Mouse (Mus musculus) midbrain, embryonic 14.5 days (tissue): ENCODE measurements around the gene Hspe1. TPM values are rescaled to one million over a fixed set of nuclear protein-coding genes. Genes with fewer than 3 reads are reported as not detected.
"Not testable (repeated sequence)": the region's sequence is repeated elsewhere in the genome, so short reads cannot be mapped to it uniquely, and the experiment has no call there.

Experiments
- ATAC-seq: fragments of 200-750 bp; cut with Nextera tagmentation; 2 replicates; pipeline ENCODE4 v1.8.0; 2017; ENCODE audit warnings: moderate number of reproducible peaks, moderate library complexity; ENCODE audit not compliant: low FRiP score, low TSS enrichment
- DNase-seq: peaks from one replicate; pipeline ENCODE4 v3.0.0-alpha.2; 2015
- H3K27ac ChIP-seq: fragments of 300-500 bp; sonication (generic); replicated peaks from 2 replicates; pipeline ENCODE4 v1.5.1; 2014; ENCODE audit warnings: mild to moderate bottlenecking, low read depth, low read length, moderate library complexity
- H3K27me3 ChIP-seq: fragments of 300-500 bp; sonication (generic); 2 replicates; pipeline ENCODE4 v1.6.1; 2014; ENCODE audit warnings: low read length, control low read depth, mixed read lengths; ENCODE audit not compliant: control insufficient read depth, insufficient read depth
- H3K36me3 ChIP-seq: fragments of 300-500 bp; sonication (generic); 2 replicates; pipeline ENCODE4 v1.6.1; 2014; ENCODE audit warnings: low read length, control low read depth; ENCODE audit not compliant: control insufficient read depth, insufficient read depth
- H3K4me1 ChIP-seq: fragments of 300-500 bp; sonication (generic); 2 replicates; pipeline ENCODE4 v1.6.1; 2014; ENCODE audit warnings: mild to moderate bottlenecking, antibody characterized with exemption, low read length, control low read depth; ENCODE audit not compliant: control insufficient read depth, insufficient read depth
- H3K4me2 ChIP-seq: fragments of 300-500 bp; sonication (generic); 2 replicates; pipeline ENCODE4 v1.6.1; 2014; ENCODE audit warnings: mild to moderate bottlenecking, low read length, moderate library complexity
- H3K4me3 ChIP-seq: fragments of 300-500 bp; sonication (generic); replicated peaks from 2 replicates; pipeline ENCODE4 v1.5.1; 2014; ENCODE audit warnings: low read depth, low read length
- H3K9ac ChIP-seq: fragments of 300-500 bp; sonication (generic); replicated peaks from 2 replicates; pipeline ENCODE4 v1.6.1; 2014; ENCODE audit warnings: mild to moderate bottlenecking, low read length, moderate library complexity
- H3K9me3 ChIP-seq: fragments of 300-500 bp; sonication (generic); 2 replicates; pipeline ENCODE4 v1.6.1; 2016; ENCODE audit warnings: low read length, control low read depth, mixed read lengths; ENCODE audit not compliant: control insufficient read depth
- WGBS: fragments of 180-500 bp; shearing (Covaris S2); extraction: QIAGEN DNeasy Blood & Tissue Kit; methylation state at CpG from one replicate; pipeline ENCODE4 v1.1.7; 2014; 5-methylcytosine and 5-hydroxymethylcytosine counted together
- polyA plus RNA-seq: library from polyadenylated mRNA; unstranded; fragments of >200 nt; fragmentation: Nextera tagmentation; extraction: Ambion mirVana; gene quantifications from 2 replicates; pipeline ENCODE4 v1.2.1, GENCODE M21; 2014

Hspe1 gene
- polyA plus RNA-seq, 1 experiment from 2014 or later: 255 TPM

DNA sequence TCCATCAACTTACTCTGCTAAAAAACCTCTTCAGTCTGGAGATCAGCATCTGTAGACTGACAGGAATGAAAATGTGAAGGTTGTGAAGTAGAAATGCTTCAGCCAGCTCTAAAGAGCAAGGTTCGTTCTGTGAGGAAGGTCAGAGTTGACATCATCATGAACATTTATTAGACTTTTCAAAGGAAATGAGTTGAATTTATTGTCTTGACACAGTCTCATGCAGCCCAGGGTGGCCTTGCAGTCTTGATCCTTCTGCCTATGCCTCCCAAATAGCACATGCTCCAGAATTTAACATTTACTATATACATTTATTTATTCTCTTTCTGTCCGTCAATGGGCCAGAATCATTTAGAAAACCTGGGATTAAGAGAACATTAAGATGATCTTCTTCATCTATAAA is 35.6 kb downstream of the Hspe1 start:
- H3K4me1 ChIP-seq: no peaks in the 10 kb centered on the region
- no peak for DNase-seq
- no peak overlapping the region for H3K27ac ChIP-seq
- ATAC-seq: no peak
- H3K36me3 ChIP-seq: no peaks in the 10 kb centered on the region
- no peak overlapping the region for H3K9ac ChIP-seq
- H3K4me3 ChIP-seq: no peak overlapping the region
- no peak overlapping the region for H3K4me2 ChIP-seq
- no peaks in the 10 kb centered on the region for H3K27me3 ChIP-seq
- 94% methylated on average over 2 of the region's 2 CpGs for WGBS
- no peaks in the 10 kb centered on the region for H3K9me3 ChIP-seq

DNA sequence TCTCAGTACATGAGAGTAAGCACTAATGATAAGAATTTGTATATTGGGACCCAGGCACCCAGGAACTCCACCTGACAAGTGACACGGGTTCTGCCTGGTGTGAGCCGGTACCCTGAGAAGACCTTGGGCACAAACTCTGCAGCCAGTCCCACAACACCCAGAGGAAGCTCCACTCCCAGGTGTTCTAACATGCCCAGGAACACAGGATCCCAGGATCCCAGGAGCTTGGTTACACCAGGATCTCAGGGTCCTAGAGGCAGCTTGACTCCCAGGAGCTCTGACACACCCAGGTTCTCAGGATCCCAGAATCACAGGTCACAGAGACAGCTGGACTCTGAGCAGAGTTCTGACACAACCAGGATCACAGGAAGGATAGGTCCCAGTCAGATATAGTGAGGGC is 36.2 kb downstream of the Hspe1 start:
- ATAC-seq, H3K4me1 ChIP-seq, DNase-seq, H3K36me3 ChIP-seq, H3K9me3 ChIP-seq, H3K4me3 ChIP-seq, H3K27me3 ChIP-seq, H3K27ac ChIP-seq, H3K9ac ChIP-seq, H3K4me2 ChIP-seq: not testable (repeated sequence)
- 97% methylated on average over 2 of the region's 2 CpGs for WGBS

DNA sequence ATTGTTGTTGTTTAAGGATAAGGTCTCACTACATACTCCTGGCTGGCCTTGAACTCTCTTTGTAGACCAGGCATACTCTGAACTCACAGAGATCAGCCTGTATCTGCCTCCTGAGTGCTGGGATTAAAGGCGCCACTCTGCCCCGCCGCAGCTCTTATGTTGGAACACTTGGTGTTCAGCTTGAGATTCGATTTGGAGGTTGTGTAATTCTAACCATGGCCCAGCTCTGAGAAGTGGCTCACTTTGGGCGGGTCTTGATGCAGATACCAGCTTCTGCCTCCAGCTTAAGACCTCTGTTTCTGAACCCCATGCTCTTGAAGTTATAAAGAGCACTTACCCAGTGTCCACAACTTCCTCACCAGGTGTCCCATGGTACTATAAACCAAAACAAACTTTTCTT is 41.8 kb downstream of the Hspe1 start:
- no peak for DNase-seq
- Histone ChIP-seq H3K4me1 (peaks cover 25% of the 10 kb centered on the region), H3K9ac (no peak overlapping the region), H3K9me3 (no peaks in the 10 kb centered on the region), H3K4me2 (no peak overlapping the region), H3K36me3 (no peaks in the 10 kb centered on the region), H3K27me3 (no peaks in the 10 kb centered on the region), H3K27ac (no peak overlapping the region), H3K4me3 (no peak overlapping the region)
- ATAC-seq: no peak
- 93% methylated on average over 5 of the region's 5 CpGs for WGBS

DNA sequence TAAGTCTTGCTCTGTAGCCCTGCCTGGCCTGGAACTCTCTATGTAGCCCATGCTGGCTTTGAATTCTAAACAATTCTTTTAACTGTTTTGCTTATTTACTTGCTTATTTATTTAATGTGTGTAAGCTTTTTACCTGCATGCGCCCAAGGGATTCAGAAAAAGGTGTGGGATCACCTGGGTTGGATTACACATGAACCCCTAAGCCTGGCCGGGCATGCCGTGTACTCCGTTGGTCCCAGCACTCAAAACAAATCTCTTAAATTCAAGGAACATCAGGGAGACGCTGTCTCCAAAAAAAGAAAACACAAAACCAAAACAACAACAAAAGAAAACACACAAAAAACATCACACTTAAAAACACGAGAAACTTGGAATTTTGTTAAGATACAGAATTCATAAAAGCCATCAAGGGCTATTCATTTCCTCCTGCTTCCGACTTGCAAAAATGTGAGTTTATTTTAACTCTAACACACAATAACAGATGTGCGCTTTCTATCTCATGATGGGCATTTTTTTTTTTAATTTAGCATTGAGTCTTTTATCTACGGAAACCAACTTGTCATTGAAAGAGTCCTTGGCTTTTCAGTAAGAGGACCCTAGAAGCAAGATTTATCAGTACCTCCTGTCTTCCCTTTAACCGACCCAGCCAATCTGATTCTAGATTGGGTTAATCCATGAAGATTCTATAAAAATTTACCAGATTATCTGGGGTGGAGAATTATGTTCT is 42.4 kb downstream of the Hspe1 start:
- peak overlapping the region; percentile 79 for H3K4me2 ChIP-seq
- no peaks in the 10 kb centered on the region for H3K27me3 ChIP-seq
- no peak for ATAC-seq
- H3K9me3 ChIP-seq: no peaks in the 10 kb centered on the region
- H3K27ac ChIP-seq: peak overlapping the region; percentile 98
- peaks cover 25% of the 10 kb centered on the region for H3K4me1 ChIP-seq
- DNase-seq: no peak
- H3K36me3 ChIP-seq: no peaks in the 10 kb centered on the region
- H3K4me3 ChIP-seq: peak overlapping the region; percentile 99
- WGBS: 69% methylated on average over 10 of the region's 10 CpGs
- H3K9ac ChIP-seq: peak overlapping the region; percentile 97

DNA sequence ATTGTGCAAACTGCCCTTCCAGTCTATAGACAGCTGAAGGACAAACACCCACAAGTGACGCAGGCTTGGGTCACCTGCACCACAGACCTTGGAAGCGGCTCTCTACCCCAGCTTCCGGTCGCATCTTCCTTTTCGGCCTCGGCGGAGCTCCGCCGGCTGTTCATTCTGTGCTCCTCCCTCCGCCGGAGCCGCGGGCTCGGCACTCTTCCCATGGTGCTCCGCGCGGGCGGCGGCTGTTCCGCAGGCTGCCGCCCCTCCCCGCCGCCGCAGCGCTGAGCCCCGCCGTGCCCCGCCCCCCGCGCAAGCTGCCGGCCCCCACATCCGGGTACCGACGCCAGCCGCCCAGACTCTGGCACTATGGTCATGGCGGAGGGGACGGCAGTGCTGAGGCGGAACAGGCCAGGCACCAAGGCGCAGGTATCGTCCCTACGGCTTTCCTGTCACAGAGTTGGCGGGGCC is 43.0 kb downstream of the Hspe1 start, which contains the start of gene Mob4:
Gene Mob4, plus strand, starts transcription at position 289 of the 459 bp plus-strand sequence.
- peak within 1 kb of the TSS; percentile 98 for H3K27ac ChIP-seq
- peak within 1 kb of the TSS; percentile 97 for H3K9ac ChIP-seq
- WGBS: under 1% methylated on average over 41 of the region's 42 CpGs
- DNase-seq (peak; percentile 98), ATAC-seq (peak; percentile 97)
- H3K36me3 ChIP-seq: no peaks in the 10 kb centered on the region
- peak within 1 kb of the TSS; percentile 79 for H3K4me2 ChIP-seq
- H3K27me3 ChIP-seq: no peaks in the 10 kb centered on the region
- H3K4me1 ChIP-seq: peaks cover 25% of the 10 kb centered on the region
- no peaks in the 10 kb centered on the region for H3K9me3 ChIP-seq
- H3K4me3 ChIP-seq: peak within 1 kb of the TSS; percentile 99

DNA sequence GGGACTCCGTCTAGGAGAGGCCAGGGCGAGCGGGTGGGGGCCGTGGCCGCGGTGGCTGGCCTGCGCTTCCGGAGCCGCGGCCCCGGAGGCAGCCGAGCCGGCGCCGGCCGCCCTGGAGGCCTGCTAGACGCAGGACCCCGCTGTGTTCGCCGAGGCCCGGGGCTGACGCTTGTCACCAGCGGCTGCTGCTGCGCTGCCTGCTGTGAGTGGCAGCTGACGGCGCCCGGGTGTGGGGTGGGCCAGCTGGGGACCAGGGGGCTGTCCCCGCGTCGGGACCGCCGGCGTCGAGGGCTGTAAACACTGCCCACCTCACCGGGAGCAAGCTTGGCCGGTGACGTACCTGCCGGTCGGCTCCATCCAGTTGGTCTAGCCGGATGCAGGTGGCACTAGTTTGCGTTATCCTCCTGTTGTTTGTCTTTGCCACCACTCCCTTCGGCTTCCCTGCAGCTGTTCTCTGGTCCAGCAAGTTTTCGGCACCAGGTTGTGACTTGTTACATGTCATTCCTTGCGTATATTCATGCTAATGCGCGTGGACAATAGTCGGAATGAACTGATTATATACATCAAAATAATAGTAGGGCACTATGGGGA is 43.6 kb downstream of the Hspe1 start:
- ATAC-seq (peak; percentile 86), DNase-seq (no peak)
- WGBS: under 1% methylated on average over 47 of the region's 47 CpGs
- Histone ChIP-seq H3K4me3 (peak overlapping the region; percentile 99), H3K9me3 (no peaks in the 10 kb centered on the region), H3K27ac (peak overlapping the region; percentile 98), H3K9ac (peak overlapping the region; percentile 97), H3K27me3 (no peaks in the 10 kb centered on the region), H3K4me1 (peaks cover 25% of the 10 kb centered on the region), H3K4me2 (peak overlapping the region; percentile 79), H3K36me3 (no peaks in the 10 kb centered on the region)

DNA sequence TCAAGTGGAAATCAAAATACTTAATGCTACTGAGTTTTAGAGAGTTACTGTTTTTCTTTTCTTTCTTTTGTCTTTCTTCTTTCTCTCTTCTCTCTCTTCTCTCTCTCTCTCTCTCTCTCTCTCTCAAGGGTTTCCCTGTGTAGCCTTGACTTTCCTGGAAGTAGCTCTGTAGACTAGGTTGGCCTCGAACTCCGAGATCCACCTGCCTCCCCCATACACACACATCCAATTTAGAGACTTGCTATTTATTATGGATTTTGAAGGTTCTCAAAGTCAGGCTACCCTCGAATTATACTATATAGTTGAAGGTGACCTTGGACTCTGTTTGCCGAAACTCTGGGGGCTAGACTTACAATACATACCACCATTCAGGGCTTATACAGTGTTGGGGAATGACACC is 44.4 kb downstream of the Hspe1 start:
- no peaks in the 10 kb centered on the region for H3K9me3 ChIP-seq
- peak overlapping the region; percentile 79 for H3K4me2 ChIP-seq
- peak overlapping the region; percentile 99 for H3K4me3 ChIP-seq
- H3K36me3 ChIP-seq: 0 out of 2 replicates have a peak, but pooled peaks cover 1% of the 10 kb centered on the region
- no peak overlapping the region for H3K27ac ChIP-seq
- peak overlapping the region; percentile 97; the same call in 1 of the 2 replicates for H3K9ac ChIP-seq
- DNase-seq (no peak), ATAC-seq (no peak)
- 74% methylated on average over 4 of the region's 4 CpGs for WGBS
- no peaks in the 10 kb centered on the region for H3K27me3 ChIP-seq
- peaks cover 25% of the 10 kb centered on the region for H3K4me1 ChIP-seq

DNA sequence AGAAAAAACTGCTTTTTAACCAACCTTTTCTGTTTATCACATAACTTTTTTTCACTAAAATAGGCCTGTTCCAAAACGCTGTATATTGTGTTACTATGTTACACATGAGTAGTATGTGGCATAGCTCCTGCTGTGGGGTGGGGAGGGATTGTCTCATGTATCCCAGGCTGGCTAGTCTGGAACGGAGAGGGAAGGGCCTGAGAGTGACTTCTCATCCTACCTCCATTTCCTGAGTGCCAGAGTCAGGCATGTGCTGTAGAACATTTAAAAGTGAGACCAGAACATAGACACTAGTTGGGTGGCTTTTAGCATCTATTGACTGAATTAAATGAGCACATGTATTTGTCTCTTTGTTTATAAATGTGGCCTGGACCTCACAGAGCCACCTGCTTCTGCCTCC is 45.2 kb downstream of the Hspe1 start:
- WGBS: 79% methylated on average over 2 of the region's 2 CpGs
- H3K4me1 ChIP-seq: peaks cover 25% of the 10 kb centered on the region
- ATAC-seq (no peak), DNase-seq (no peak)
- H3K27ac ChIP-seq: no peak overlapping the region
- no peaks in the 10 kb centered on the region for H3K9me3 ChIP-seq
- no peak overlapping the region for H3K4me2 ChIP-seq
- no peak overlapping the region for H3K4me3 ChIP-seq
- H3K9ac ChIP-seq: no peak overlapping the region
- no peaks in the 10 kb centered on the region for H3K27me3 ChIP-seq
- peaks cover 6% of the 10 kb centered on the region; the same call in 1 of the 2 replicates for H3K36me3 ChIP-seq

DNA sequence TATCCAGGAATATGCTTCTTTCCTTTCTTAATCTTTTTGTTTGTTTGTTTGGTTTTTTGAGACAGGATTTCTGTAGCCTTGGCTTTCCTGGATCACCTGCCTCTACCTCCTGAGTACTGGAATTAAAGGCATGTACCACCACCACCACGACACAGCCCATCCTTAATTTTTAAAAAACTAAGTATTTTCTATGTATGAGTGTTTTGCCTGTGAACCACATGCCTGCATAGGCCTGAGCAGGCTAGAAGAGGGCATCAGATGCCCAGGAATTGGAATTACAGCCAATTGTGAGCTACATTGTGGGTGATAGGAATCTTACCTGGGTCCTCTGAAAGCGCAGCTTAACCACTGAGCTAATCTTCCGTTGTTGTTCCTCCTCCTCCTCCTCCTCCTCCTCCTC is 46.4 kb downstream of the Hspe1 start:
- Histone ChIP-seq H3K9ac (no peak overlapping the region), H3K27ac (no peak overlapping the region), H3K4me1 (peaks cover 25% of the 10 kb centered on the region), H3K9me3 (no peaks in the 10 kb centered on the region), H3K4me2 (no peak overlapping the region), H3K36me3 (peaks cover 8% of the 10 kb centered on the region; the same call in 1 of the 2 replicates), H3K4me3 (no peak overlapping the region), H3K27me3 (no peaks in the 10 kb centered on the region)
- ATAC-seq (no peak), DNase-seq (no peak)
- 96% methylated on average over 3 of the region's 3 CpGs for WGBS
